Mouse (Mus musculus): ENCODE results near the gene Alox15. TPM values are rescaled to one million over a fixed set of nuclear protein-coding genes. Genes with fewer than 3 reads are reported as not detected.
"Not testable (repeated sequence)": the region's sequence is repeated elsewhere in the genome, so short reads cannot be mapped to it uniquely, and the experiment has no call there.

Alox15 gene
- total RNA-seq (2021), result not detected
- long read RNA-seq, experiment 1, result 0 reads
- long read RNA-seq, experiment 2, result 0 reads

DNA sequence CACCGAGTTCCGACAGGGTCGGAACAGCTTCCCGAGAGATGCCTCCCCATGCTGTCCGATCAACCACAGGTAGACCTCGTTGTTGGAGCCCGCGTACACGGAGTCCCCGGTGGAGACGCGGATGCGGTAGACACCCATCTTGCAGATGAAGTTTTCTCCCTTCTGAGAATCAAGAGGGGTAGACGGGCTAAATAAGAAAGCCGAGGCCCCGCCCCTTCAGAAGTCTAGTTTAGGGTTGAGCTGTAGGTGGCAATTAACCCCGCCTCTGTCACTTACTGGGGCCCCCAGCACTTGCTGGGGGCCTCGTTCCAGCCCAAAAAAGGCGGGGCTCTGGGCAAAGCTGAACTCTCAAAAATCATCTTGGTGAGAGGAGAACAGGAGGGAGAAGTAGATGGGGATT, at the start of gene Alox15:
Gene Alox15, minus strand, starts transcription at position 164 of the 400 bp plus-strand sequence.
- no peak for DNase-seq (ENCODE audit: low spot score in 2 of 2)

GRCm38 (mm10) chr11:70389421-70389820, 37.6 kb upstream of the Alox15 start:
- no peak for DNase-seq (ENCODE audit: low spot score in 2 of 2)

DNA sequence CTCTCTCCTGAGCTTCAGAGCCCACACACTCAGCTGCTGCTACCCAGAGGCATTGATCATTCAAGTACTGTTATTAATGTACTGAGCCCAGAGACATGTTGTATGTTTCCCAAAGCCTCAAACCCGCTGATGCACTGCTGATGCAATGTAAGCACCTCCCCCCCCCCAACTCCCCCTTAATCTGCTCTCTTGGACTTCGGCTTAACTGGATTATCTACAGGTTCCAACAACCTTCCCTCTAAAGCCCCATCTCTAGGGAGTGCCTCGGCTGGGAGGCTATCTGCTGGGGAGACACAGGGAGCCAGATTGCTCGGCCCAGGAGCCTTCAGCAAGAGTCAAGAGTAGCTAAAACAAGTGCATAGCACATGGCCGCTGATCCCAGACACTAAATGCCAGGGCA, 35.6 kb upstream of the Alox15 start:
- DNase-seq (ENCODE audit: low spot score in 2 of 2), result no peak

DNA sequence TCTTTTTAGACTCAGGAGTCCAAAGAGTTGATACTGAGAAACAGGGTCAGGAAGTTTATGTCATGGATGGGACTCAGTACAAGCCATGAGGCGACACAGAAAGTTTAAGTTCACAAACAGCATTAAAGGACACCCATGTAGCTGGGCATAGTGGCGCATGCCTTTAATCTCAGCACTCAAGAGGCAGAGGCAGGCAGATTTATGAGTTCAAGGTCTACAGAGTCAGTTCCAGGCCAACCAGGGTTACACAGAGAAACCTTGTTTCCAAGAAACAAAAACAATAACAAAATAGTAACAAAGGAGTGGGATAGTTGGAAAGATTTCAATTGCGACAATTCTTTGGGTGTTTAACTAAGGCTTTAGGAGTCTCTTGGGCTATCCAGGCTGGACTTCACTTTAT, 32.3 kb upstream of the Alox15 start:
- no peak for DNase-seq (ENCODE audit: low spot score in 2 of 2)

GRCm38 (mm10) chr11:70381330-70381729, 29.5 kb upstream of the Alox15 start:
- DNase-seq (ENCODE audit: low spot score in 2 of 2), result no peak

DNA sequence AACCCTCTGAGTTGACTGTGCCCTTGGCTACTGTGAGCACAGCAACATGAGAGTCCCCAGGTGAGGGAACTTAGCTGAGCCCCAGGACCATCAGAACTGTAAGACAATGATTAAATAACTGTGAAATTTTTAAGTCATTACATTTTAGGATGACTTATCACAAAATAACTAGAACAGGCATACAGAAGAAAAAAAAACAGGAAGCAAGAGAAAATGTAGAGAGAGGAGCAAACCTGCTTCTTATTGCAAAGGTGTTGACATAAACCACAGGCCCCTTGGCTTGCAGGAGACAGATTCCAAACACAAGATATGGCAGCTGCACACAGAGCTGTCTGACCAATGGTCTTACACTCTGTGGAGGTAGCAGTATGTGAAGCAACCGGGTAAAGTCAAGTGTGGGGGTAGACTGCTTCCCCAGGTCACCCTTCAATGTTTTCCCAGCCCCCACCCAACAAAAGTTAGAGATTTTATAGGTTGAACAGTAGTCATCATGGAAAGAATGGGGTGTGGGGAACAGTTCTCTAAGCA, 28.7 kb upstream of the Alox15 start:
- DNase-seq (ENCODE audit: low spot score in 2 of 2), result no peak

- no peak for DNase-seq (ENCODE audit: low spot score in 2 of 2)
Measured at GRCm38 (mm10) chr11:70376054-70376453, 24.2 kb upstream of the Alox15 start.

- no peak for DNase-seq (ENCODE audit: low spot score in 2 of 2)
Measured at GRCm38 (mm10) chr11:70374302-70374701, 22.5 kb upstream of the Alox15 start.

DNA sequence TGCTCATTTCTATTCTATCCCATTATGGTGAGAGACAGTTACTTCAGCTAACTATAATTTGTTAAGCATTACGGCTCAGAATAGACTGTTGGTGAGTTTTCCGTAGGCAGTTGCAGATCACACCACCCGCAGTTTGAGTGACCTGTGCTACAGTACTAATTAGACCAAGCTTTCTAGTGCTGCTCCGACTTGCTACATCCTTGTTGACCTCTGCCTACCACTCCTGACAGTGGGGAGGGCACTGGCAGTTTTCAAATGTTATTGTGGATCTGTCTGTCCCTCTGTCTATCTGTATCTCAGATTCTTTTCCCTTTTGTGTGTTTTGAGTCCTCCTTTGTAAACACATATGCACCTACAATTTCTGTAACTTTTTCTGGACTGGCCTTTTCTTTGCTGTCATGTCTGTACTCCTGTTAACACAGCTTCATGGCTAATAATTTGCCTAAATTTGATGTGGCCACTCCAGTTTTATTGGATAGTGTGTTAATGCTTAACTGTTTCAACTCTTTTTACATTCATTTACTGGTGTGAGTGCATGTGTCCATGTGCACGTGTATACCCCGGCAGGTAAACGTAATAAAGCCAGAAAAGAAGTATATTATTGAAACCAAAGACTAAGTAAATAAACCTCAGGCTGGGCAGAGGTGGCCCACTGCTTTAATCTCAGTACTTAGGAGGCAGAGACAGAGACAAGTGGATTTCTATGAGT, 21.2 kb upstream of the Alox15 start:
- no peak for DNase-seq (ENCODE audit: low spot score in 2 of 2)

GRCm38 (mm10) chr11:70372396-70372795, 20.6 kb upstream of the Alox15 start:
- DNase-seq (ENCODE audit: low spot score in 2 of 2), result no peak

DNA sequence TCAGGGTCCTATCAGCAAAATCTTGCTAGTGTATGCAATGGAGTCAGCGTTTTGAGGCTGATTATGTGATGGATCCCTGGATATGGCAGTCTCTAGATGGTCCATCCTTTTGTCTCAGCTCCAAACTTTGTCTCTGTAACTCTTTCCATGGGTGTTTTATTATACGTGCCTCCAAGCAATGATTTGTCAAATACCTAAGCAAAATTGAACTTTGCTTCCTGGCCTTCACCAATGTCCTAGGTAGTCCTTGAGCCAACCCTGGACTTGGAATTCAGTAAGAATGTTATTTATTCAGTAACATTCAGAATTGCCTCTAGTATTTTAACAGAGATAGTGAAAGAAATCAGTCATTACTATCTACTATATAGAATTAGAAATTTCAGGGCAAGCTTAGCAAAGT, 16.8 kb upstream of the Alox15 start:
- DNase-seq (ENCODE audit: low spot score in 2 of 2), result not testable (repeated sequence)

DNA sequence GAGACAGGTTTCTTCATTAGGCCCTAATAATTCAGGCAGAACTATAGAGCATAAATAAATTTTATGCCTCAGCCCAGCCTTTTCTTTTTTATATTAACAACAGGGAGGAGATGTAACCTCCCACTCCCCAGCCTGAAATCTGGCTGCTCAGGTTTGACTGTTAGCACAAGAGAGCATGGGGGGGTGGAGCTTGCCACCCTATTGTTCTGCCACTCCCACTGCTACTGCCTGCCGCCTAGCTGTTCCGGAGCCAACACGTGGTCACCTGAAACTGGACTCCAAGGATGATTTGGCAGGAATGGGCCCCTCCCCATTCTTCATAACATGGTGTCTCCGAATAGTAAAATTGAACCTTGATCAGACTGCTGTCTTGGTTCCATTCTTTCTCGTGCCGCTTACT, 15.9 kb upstream of the Alox15 start:
- not testable (repeated sequence) for DNase-seq (ENCODE audit: low spot score in 2 of 2)

DNA sequence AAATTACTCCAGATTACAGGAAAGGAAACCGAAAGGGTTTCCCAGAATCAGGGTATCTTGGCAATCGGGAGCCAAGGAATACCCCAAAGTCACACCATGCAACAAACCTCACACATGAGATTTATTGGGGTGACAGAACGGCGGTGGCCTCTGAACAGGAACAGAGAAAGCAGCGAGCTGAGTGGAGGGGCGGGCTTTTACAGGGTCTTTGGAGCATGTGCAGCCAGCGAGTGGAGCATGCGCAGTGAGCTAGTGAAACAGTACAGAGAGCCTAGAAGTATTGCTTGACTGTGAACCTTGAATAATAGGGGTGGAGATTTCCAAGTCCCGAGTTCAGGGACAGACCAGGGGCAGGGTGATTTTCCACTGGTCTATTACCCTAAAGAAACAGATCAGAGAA, 3.2 kb downstream of the Alox15 start:
- no peak for DNase-seq (ENCODE audit: low spot score in 2 of 2)

- DNase-seq (ENCODE audit: low spot score in 2 of 2), result no peak
Measured at GRCm38 (mm10) chr11:70347861-70348260, 4.0 kb downstream of the Alox15 start.

DNA sequence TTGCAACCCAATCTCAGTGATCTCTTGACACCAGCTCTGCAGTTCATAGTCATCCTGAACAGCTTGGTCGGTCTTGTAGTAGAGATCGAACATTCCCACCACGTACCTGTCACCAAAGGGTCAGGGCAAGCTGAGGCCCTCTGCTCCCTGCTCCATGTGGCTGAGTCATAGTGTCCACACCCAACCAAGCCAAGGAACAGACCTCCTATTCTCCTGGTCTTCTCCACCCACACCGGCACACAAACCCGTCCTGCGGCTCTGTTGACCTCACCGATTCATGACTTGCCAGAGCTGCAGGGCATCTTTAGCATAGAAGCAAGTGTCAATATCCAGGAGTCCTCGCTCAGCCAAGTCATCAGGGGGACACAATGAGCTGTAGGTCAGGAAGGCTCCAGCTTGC, 6.3 kb downstream of the Alox15 start:
- no peak for DNase-seq (ENCODE audit: low spot score in 2 of 2)

DNA sequence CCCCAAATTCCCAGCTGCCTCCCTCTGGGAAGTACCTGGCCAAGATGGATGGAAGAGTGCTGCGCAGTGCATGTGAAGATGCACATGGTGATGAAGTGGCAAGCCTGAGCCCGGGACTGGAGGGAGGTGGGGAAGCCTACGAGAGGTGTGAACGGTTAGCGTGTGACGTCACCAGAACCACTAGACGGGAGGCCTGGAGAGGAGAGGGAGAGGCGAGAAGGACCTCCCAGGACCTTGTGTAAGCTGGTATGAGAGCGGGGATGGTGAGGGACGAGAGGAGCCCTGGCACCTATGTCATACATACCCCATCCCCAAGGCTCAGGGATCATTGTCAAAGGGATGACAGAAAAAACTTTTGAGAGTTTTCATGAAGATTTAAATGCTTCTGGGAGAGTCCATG, 6.8 kb downstream of the Alox15 start:
- DNase-seq (ENCODE audit: low spot score in 2 of 2), result no peak

DNA sequence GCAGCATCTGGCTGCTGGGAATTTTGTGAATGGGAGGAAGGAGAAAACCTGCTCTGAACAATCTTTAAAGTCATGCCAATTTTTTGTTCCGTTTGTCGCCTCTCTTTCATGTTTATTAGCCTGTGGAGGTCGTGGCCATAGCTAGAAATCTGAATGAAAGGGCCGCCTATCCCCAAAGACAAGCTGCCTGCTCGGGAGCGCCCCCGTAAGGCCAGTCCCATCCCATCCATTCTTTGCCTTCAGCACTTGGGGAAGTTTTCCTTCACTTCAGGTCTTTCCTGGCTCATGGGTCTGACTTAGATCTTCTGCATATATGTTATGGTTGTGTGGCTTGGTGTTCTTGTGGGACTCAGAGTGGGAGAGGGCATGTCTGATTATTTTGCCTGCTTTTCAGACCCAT, 12.3 kb downstream of the Alox15 start:
- DNase-seq (ENCODE audit: low spot score in 2 of 2), result no peak

DNA sequence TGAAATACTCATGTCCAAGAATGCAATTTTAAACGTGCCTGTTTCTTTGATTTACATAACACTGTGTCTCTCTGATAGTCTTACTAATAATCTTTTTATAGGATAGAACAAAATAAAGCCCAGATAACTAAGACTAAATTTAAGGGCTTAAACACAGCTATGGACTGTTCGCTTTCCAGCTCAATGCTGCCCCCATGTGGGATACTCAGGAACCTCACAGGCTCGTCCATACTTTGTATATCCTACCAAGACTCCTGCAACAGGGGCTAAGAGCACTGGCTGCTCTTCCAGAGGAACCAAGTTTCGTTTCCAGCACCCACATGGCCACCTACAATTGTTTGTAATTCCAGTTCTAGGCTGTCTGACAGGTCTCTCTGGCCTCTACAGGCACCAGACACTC, 17.4 kb downstream of the Alox15 start:
- DNase-seq (ENCODE audit: low spot score in 2 of 2), result peak; percentile 40 to 73

- DNase-seq (ENCODE audit: low spot score in 2 of 2), result no peak
Measured at GRCm38 (mm10) chr11:70324726-70325125, 27.1 kb downstream of the Alox15 start.

- DNase-seq (ENCODE audit: low spot score in 2 of 2), result no peak
Measured at GRCm38 (mm10) chr11:70322528-70322927, 29.3 kb downstream of the Alox15 start, which contains the start of gene Alox12e. Gene Alox12e, minus strand, starts transcription at chr11:70322628.

DNA sequence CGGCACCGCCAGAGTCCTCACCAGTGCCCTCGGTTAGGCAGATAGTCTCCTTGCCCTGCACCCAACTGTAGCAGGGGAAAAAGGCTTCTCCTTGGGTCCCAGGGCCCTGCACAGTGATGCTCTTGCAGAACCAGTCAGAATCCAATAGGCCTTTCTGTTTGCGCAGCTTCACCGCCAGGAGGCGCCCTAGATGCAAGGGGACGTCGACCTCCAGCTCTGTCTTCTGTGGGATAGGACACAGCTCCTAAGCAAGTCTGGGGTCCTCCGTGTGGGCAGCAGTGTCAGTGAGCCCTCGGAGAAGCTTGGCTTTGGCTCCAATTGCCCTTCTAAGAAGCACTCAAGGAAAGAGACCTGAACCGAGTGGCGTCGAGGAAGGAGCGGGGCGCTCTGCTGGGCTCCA, 30.2 kb downstream of the Alox15 start:
- peak in 1 of 2 experiments; percentile 36 for DNase-seq (ENCODE audit: low spot score in 2 of 2)

DNA sequence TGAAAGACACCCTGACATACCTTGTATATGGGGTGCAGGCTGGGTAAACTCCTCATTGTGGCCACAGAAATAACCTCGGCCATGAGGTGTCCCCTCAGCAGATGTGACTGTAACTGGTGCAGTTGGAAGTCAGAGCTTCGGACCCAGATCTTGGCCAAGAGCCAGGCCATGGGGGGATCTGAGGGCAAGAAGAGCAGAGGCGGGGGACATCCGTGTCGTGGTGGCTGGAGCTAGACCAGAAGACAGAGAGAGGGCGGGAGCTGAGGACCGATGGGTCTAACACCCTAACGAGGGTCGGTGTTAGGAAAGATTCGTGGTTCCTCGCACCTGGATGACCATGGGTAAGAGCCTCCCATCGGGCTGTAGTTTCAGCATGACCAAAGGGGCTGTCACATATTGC, 32.2 kb downstream of the Alox15 start:
- DNase-seq (ENCODE audit: low spot score in 2 of 2), result no peak

GRCm38 (mm10) chr11:70313833-70314232, 38.0 kb downstream of the Alox15 start:
- no peak for DNase-seq (ENCODE audit: low spot score in 2 of 2)

Measured in left cerebral cortex, adult 18-20 months (tissue).